7 mouse cellular contexts compared by ENCODE assay signal in the genomic region with DNA sequence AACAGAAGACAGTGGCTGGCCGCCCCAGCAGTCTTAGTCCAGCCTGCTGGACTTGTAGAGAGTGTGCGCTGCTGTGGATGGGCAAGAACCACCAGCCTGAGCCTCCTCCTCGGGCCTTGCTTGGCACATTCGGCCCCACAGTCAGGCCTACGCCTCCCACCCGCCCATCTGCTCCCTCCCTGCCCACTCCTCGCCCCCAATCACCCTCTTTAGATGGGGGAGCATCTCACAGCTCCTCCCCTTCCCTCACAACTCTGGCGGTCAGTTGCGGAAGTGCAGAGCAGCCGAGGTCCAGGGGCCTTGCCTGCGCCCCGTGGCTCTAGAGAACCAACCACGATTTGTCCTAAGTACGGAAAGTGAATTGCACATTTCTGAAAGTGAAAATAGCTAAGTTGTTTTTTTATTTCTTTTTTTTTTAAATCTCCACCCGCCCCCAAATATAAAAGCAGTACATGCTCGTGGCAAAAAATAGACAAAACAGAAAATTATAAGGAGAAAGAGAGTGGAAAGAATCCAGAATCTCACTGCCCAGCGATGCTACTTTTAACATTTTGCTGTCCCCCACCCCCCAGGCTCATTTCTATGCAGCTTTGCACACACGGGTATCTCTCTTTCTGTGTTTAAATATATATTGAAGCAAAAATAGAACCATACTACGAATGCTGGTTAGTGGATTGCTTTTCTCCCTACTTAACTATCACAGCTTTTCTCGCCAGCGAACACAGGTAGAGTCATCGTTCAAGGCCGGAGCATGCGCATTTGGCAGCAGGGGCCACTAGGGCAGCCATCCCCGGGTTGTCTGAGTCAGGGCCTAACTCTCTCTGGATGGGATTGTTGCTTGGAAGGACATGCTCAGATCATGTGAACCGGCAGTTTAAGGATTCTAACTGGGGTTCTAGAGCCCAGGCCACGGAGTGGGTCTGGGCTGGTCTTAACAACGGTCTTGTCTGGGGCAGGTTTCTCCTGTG. TPM values are rescaled to one million over a fixed set of nuclear protein-coding genes. Genes with fewer than 3 reads are reported as not detected.
A peak's percentile ranks its signal among the peaks of the same experiment; 100 is the strongest.
DNase-seq lines count a peak whose midpoint lies in the region; ATAC-seq lines count a peak whose summit lies in the region.

No protein-coding gene starts in this region.

- 0 out of 2 replicates have a peak, but pooled peaks have one; percentile 18 for ATAC-seq in megakaryocyte-erythroid progenitor cell, adult 5-6 weeks (replicated peaks; ENCODE audit: low FRiP score, low TSS enrichment, poor library complexity, severe bottlenecking)
- ATAC-seq in inflammation-experienced regulatory T-cells, adult 6 months = no peak

- DNase-seq in kidney, postnatal 4 days = peak; percentile 66 to 69
- no peak for DNase-seq in kidney, adult 8-10 months
- peak; percentile 73 for DNase-seq in brain, adult 2 months (ENCODE audit: low read depth, low spot score)
- DNase-seq in embryo, embryonic 9.5 days (ENCODE audit: extremely low spot score) = peak; percentile 22
- no peak for DNase-seq in kidney, postnatal 14 days

RNA-seq across cellular contexts. Expression of a gene that starts 24.6 kb away (rescaled TPM):
- not detected in 2 replicates for total RNA-seq in megakaryocyte-erythroid progenitor cell, adult 5-6 weeks (2014; fragmentation: Nextera tagmentation)
- total RNA-seq in megakaryocyte-erythroid progenitor cell, adult 5-6 weeks (2017) = 0.52 TPM in 1 of 2 replicates, not detected in the other
- polyA plus RNA-seq in inflammation-experienced regulatory T-cells, adult 6 months (2017; shearing (Covaris generic)) = 10 to 100 TPM in 2 of 3 experiments, 1 to 10 TPM in 1; 4.5 to 16.3 (median 12.8) TPM

Comparison
In these comparisons a context has a peak if more than half of its experiments do, and no peak if none do; other contexts are left out.
1. DNase-seq: peak in kidney, postnatal 4 days (2 of 2), brain, adult 2 months (single experiment) and embryo, embryonic 9.5 days (single experiment); none in kidney, adult 8-10 months (0 of 2) and kidney, postnatal 14 days (single experiment).